Mouse (Mus musculus): Measurements from ENCODE around the gene Pax4.

Gene Pax4

GRCm38 (mm10) chr6:28449253-28449652 is at the start of gene Pax4:
Pax4 (minus strand) TSS chr6:28449353.
- no peak for DNase-seq (ENCODE audit: low spot score in 2 of 2)

GRCm38 (mm10) chr6:28497837-28498236 is 48.7 kb upstream of the Pax4 start:
- no peak for DNase-seq (ENCODE audit: low spot score in 2 of 2)

DNA sequence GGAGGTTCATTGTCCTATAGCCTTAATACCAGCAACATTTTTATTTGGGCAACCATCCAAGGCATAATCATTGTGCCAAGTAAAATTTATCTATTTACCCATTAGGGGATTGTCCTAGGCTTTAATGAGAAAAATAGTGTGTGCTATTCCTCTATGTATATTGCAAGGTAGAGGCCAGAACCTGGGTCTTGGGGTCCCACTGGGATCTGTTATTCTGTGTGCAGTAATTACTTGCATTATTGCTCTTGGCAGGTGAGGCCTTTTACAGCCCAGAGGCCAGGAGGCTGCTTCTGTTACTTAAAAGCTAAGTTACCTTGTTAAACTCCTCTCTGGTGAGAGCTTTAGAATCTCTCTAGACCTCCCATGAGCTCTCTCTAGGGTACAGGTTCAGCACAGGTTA is 42.0 kb upstream of the Pax4 start:
- no peak for DNase-seq (ENCODE audit: low spot score in 2 of 2)

DNA sequence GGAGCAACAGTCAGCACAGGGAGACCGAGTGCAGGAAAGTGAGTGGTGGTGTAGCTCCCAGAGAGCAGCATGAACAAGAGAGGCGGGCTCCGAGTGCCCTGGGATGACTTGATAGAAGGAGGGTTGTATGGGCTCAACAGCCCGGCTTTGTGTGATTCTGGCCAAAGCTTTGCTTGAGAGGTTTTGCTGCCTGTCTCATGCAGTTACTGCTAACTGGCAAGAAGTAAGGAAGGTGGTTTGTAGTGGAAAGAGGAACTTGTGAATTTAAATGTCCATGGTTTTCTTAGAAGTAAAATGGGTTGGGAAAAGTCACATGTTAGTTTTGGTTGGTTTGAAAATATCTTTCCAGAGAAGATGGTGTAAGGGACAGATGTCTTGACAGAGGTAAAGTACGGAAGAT is 41.5 kb upstream of the Pax4 start:
- DNase-seq (ENCODE audit: low spot score in 2 of 2): no peak

DNA sequence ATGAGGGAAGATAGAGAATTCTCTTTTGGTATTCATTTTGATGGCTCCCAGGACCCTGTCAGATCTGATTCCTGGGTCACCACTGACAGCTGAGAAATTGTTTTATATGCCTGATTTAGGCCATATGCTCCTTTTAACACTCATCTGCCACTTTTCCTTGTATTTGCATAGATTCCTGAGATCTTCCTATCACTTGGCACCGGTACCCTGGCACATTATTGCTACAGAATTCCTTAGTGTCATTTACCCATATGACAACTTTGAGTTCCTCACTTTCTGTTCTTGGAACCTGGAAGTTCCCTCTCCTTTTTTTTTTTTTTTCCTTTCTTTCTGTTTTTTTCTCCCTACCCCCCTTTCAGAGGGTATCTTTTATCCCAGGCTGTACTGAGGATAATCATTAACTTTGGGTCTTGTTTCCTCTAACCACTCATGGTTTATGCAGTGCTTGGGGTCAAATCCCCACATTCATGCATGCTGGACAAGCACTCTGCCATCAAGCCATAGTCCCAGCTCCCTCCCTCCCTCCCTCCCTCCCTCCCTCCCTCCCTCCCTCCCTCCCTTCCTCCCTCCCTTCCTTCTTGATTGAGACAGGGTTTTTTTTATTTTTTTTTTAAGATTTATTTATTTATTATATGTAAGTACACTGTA is 39.2 kb upstream of the Pax4 start:
- no peak for DNase-seq (ENCODE audit: low spot score in 2 of 2)

DNA sequence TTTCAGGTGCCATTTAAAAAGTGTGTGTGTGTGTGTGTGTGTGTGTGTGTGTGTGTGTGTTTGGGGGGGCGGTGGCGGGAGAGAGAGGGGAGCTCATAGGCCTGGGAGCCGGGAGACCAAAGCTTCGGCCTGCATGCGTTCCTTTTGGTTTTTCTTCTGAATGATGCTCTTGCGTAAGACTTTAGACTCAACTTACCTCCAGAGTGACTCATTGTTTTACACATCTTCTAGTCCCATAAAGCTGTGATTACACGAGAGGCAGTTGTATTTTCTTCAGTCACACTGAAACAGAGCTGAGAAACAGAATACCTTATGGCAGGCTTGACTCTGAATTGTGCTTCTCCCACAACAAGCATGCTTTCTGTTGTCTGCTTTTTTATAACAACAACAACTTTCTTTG is 37.8 kb upstream of the Pax4 start:
- DNase-seq (ENCODE audit: low spot score in 2 of 2): no peak

- DNase-seq (ENCODE audit: low spot score in 2 of 2): no peak
Measured at GRCm38 (mm10) chr6:28486471-28486870, 37.3 kb upstream of the Pax4 start.

DNA sequence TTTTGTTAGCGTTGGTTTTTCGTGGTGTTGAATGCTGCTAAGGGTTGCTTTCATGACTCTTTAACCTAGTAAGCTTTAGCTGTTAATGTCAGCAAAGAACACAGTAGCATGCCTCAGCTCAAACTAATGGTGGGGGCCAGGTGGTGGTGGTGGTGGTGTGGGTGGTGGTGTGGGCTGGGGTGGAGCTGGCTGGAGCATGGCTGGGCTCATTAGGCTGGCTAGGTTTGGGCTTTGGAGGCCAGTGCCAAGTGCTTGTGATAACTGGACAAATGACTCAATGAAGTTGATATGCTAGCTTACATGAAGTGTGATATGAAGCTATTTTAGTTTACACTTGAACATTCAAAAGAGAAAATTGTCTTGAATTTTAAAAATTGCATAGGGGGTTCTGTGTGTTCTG is 36.9 kb upstream of the Pax4 start:
- no peak for DNase-seq (ENCODE audit: low spot score in 2 of 2)

DNA sequence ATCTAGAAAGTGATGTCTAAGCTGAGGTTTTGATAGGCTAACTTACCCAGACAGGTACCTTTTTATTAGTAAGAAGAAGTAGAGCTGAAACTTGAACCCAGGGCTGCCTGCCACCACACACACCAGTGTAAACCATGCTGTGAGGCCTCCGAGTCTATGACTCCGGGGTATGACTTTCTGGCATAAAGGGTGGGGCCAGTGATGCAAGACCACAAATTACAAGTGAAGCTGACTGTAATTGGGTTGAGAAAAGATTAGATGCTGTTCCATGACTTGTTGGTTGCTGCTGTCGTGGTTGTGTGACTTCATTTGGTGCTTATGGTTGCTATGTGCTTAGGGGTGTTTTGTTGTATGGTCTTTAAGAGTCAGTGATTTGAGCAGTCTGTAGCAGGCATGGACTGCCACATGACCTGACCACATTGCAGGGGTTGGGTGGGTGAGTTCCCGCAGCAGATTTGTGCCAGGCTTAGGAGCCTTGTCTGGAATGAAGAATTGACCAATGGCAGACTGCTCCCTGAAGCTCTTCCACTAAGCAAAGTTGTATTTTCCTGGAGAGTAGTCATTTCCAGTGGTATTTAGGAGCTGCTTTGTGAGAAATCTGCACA is 33.7 kb upstream of the Pax4 start:
- DNase-seq (ENCODE audit: low spot score in 2 of 2): no peak

DNA sequence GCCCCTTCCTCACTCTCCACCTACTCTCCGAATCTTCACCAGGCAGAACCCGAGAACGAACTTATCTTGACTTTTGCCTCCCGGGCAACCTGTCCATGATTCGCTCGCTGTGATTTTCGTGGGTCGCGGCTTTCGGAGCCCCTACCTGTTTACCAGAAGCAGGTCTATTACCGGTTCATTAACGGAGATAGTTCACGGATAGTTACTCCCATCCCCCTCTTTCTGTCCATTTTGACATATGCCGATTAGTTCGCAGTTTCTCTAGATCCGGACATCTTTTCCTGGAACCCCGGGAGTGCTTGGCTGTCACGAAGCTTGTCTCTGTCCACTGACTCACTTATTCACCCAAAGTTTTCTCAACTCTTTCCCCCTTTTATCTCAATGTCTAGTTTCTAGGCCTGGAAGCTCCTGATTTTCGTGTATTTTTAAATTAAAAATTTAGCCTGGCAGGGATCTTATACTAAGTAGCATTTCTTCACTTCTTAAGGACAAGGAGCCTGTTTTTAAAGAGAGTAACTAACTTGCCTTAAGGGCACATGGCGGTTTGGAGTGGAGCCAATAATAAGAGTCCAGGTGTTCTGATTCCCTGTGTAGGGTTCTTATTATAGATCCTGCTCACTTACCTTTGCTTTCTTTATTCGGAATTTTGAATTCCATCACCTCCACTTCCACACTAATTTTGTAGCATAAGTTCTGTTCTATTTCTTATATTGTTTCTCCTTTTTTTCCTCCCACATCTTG is 31.8 kb upstream of the Pax4 start:
- no peak for DNase-seq (ENCODE audit: low spot score in 2 of 2)

DNA sequence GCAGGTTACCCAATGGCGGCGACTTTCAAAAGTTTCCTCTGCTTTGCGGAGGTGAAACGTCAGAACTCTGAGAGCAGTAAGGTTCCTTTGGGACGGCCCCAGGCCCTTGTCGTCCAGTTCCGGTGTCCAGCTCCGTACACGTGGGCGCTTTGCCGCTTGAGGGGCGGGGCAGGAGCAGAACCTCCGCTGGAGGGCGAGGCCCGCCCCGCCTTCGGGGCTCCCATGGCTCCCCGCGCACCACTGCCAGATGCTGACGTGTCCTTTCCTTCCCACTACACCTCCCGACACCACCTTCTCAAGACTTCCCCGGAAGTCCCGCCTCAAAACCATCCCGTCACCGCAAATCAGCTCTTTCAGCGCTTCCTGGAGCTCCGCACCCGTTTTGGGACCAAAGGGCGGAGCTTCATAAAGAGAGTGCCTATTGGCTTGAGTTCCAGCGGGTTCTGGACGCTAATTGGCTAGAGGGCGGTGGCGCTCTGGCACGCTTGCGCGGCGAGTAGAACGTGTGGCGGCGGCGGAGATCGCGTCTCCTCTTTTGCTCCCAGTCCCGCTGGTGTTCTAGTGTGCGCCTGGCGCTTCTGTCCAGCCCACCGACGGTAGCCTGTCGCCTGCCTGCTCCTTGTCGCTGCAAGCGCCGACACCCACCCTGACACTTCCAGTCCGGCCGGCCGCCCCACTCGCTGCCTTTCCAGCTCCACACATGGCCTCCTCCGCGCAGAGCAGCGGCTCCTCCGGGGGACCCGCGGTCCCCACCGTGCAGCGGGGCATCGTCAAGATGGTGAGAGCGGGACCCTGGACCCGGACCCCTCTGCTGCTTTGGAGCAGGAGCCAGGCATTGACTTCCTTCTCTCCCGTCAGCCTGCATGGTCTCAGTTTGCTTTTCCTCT is 31.0 kb upstream of the Pax4 start:
- peak; percentile 98 for DNase-seq (ENCODE audit: low spot score in 2 of 2)

DNA sequence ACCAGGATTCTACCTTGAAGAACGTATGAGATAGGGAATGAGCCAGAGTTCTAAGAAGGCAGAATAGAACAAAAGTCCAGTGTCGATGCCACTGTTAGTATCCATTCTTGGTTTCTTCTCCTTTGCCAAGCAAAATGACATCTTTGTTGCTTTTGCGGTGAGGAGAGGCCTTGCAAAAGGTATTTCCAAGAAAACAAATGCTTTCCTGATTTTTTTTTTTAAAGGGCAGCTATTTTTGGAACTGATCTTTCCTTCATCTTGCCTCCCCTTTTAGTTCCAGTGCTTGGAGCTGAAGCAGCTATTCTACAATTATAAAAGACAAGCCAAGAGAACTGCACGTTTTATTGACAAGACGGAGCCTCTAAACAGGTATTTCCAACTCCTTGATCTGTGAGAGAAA is 25.7 kb upstream of the Pax4 start, which contains the start of gene Snd1:
Gene Snd1 (plus strand): TSS at position 301 of the 400 bp plus-strand sequence.
- DNase-seq (ENCODE audit: low spot score in 2 of 2): no peak

DNA sequence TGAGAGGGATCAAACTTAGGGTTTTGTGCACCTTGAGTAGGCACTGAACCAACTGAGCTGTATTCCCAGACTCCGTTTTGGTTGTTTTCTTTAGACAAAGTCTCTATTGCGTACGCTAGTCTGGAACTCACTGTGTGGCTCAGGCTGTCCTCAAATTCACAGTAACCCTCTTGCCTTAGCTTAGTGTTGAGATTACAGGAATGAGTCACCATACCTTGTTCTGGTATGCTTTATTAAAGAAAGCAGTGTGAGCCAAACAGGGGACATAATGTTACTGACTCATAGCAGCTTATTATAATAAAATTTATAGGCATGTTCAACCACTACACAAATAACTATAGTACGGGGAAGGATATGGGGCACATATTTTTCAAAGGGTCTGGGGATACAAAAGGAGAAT is 25.1 kb upstream of the Pax4 start:
- DNase-seq (ENCODE audit: low spot score in 2 of 2): no peak

- no peak for DNase-seq (ENCODE audit: low spot score in 2 of 2)
Measured at GRCm38 (mm10) chr6:28471284-28472035, 22.3 kb upstream of the Pax4 start.

GRCm38 (mm10) chr6:28470621-28471020 is 21.5 kb upstream of the Pax4 start:
- no peak for DNase-seq (ENCODE audit: low spot score in 2 of 2)

DNA sequence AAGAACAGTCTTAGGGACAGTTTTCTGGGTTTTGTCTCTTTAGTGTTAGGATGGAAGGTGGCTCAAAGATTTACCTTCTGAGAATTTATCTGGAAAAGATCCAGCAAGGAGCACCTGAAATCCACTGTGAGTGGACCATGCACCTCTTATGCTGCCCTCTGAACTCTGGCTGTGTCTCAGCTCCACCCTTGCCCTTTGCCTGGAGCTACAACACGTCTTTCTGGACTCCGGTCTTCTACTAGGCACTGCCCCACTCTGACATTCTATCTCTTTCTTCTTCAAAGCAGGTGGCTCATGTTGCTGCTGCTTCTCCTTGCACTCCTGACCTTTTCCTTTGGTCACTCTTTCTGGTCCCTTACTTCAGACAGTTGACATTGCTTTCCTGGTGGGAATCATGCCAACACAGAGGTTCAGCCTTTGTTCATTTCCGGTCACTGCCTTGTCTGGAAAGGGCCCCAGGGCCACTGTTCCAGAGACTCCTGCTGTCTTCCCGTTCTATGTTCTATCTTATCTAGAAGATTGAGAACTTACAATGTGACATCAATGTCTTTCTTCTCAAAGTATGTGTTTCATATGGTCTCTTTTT is 21.0 kb upstream of the Pax4 start:
- no peak for DNase-seq (ENCODE audit: low spot score in 2 of 2)

DNA sequence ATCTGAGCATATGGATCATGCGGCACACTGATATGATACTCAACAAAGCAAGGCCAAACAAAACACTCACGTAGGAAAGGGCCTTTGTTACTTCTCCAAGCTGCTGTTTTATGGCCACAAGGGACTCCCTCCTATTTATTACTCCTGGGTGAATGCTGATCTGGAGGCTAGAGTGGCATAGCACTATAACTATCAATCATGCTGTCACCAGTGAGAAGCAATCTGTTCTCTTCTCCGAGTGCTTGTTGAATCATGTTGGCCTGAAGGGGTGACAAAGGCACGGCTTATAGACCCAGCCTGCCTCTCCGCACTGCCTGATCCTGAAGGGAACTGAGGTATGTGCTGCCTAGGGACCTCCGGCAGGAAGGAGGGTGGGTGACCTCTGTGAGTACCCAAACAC is 15.5 kb upstream of the Pax4 start:
- no peak for DNase-seq (ENCODE audit: low spot score in 2 of 2)

- peak in 1 of 2 experiments; percentile 53 for DNase-seq (ENCODE audit: low spot score in 2 of 2)
Measured at GRCm38 (mm10) chr6:28460534-28460933, 11.4 kb upstream of the Pax4 start.

- no peak for DNase-seq (ENCODE audit: low spot score in 2 of 2)
Measured at GRCm38 (mm10) chr6:28459221-28459668, 10.1 kb upstream of the Pax4 start.

DNA sequence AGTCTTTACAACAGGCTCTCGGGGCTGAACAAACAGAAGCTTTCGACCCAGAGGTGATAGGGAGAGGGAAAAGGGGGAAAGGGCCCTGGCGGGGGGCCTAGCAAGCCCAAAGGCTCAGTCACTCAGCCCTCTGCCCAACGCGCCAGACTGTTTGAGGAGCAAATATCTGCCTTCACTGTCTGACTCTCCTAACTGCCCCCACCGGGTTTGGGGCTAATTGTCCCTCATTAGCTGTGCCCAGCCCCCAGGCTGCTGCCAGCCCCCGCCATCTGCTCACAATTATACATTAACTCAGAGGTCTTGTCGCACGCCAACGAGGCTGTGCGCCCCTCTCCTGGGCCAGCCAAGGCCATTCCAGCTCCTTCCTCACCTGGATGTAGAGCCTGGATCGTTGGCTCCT is 1.8 kb upstream of the Pax4 start:
- DNase-seq (ENCODE audit: low spot score in 2 of 2): no peak

DNA sequence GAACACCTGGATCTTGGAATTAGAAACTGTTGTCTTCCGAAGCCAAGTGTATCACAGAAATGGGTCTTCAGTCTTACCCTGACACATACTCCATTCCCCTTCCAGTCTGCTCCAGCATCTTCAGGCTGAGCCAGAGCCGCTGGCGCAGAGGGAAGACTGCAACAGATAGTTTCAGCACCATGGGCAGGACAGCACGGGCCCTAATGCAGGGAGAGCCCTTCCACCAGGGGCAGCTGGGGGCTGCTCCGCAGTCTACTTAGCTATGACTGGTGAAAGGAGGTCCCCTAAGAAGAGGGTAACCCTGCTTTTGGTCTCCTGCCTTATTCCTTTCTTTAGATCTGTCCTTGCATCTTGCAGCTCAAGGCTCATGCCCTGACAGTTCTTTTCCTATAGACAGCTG is 1.3 kb upstream of the Pax4 start:
- DNase-seq (ENCODE audit: low spot score in 2 of 2): no peak
